Mouse (Mus musculus) neutrophil, adult 5-6 weeks (primary cell): ENCODE results near the gene Gm45713. TPM values are rescaled to one million over a fixed set of nuclear protein-coding genes. Genes with fewer than 3 reads are reported as not detected.
"Not testable (repeated sequence)": the region's sequence is repeated elsewhere in the genome, so short reads cannot be mapped to it uniquely, and the experiment has no call there.

Experiments used
- ATAC-seq: fragments of 151-379, 151-347 bp; 2 replicates; pipeline ENCODE4 v1.8.0; 2017; ENCODE audit warnings: mild to moderate bottlenecking, moderate TSS enrichment; ENCODE audit not compliant: insufficient number of reproducible peaks, poor library complexity, low FRiP score, severe bottlenecking; ENCODE audit errors: extremely low read depth
- total RNA-seq: library from RNA; stranded (forward); fragments of 200-1000 nt; gene quantifications from 2 replicates; pipeline ENCODE4 v1.2.3, GENCODE M21; 2017

Gm45713 gene
- total RNA-seq: 0.58 TPM in 1 of 2 replicates, not detected in the other

DNA sequence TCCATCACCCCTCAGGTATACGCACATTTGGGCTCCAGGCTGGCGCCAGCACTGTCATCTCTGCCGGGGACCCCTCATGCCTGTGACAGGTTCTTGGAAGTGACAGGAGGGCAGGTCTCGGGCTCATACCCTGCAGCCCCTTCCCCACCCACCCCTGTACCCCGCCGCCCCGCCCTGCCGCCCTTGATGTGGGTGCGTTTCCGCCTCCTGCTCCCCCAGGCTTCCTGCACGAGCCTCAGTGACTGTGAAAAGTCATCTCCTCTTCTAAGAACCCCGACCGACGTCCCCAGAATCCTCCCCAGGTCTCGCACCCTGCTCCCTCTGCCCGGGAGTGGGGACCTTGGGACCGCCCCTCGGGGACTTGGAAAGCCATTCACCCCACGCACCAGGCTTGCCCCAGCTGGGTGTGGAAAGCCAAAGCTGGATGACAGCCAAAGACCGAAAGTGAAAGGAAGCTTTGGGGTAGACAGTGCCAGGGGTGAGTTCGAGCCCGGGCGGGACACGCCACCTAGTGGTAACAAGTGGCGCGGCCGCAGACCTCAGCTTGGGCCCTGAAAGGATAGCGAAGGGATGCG lies at the start of gene Gm45713, which contains the start of gene Flt3l:
TSS of gene Gm45713 (minus strand) at position 239 of the 575 bp plus-strand sequence.
TSS of gene Flt3l (minus strand) at position 440 of the 575 bp plus-strand sequence.
- ATAC-seq: peak; percentile 90

GRCm38 (mm10) chr7:45183672-45184071 lies 47.6 kb upstream of the Gm45713 start:
- no peak for ATAC-seq

GRCm38 (mm10) chr7:45182606-45183005 lies 46.6 kb upstream of the Gm45713 start:
- no peak for ATAC-seq

GRCm38 (mm10) chr7:45182199-45182601 lies 46.2 kb upstream of the Gm45713 start:
- ATAC-seq: peak; percentile 83

- ATAC-seq: no peak
These were observed 45.5 kb upstream of the Gm45713 start for GRCm38 (mm10) chr7:45181540-45181939.

GRCm38 (mm10) chr7:45180896-45181477 lies 45.0 kb upstream of the Gm45713 start, which contains the start of gene Pth2:
TSS of gene Pth2 (plus strand) at chr7:45180995.
- no peak for ATAC-seq

- ATAC-seq: no peak
These were observed 43.4 kb upstream of the Gm45713 start, which contains the start of gene Gfy for GRCm38 (mm10) chr7:45179469-45179868. TSS of gene Gfy (minus strand) at chr7:45179569.

DNA sequence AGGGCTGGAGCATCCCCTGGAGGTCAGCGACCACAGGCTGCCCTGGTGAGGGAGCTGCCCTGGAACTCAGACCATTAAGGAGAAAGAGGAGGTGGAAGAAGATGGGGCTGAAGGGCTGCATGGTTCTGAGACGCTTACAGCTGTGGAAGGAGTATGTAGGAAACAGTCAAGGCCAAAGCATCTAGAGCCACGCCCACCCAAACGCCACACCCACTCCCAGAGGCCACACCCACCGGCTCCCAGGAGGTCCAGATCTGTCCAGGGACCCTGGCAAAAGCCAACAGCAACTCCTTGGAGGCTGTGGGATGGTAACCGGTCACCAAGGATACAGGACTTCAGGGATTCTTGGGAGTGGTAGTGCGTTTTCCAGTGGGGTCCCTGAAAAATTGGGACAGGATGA lies 42.5 kb upstream of the Gm45713 start:
- no peak for ATAC-seq

DNA sequence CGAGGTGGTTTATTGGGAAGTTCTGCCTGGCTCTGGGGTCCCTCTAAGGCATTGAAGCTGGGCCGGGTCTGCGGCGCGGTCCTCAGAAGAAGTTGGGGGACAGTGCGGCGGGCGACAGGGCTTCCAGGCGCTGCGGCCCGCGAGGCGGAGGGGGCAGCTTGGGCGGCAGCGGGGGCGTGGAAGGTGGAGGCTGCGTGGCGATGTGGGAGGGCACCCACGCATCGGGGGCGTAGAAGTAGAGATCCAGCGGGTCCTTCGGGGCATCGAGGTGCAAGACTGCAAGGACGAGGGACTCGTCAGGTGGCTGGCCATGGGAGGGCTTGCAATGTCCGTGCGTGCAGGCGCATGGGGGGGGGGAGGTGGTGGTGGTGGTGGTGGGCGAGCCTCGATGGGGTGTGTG lies 40.3 kb upstream of the Gm45713 start:
- ATAC-seq: no peak

DNA sequence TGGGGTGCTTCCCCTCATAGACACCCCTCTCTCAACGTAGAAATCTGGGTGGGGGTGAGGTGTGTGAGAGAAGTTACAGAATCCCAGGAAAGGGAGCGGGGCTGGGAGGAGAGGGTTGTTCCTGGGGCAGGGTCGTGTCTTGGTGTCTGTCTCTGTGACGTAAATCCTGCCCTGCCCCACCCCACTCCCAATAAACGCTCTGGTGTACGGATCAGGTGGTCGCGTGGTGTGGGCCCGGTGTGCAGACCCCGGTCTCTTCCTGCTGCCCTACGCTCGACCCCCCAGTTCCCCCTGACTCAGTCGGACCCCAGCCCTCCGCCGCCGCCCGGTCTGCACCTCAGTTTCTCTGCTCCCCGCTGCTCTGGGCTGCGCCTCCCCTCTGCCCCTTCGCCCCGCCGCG lies 39.9 kb upstream of the Gm45713 start:
- ATAC-seq: no peak

DNA sequence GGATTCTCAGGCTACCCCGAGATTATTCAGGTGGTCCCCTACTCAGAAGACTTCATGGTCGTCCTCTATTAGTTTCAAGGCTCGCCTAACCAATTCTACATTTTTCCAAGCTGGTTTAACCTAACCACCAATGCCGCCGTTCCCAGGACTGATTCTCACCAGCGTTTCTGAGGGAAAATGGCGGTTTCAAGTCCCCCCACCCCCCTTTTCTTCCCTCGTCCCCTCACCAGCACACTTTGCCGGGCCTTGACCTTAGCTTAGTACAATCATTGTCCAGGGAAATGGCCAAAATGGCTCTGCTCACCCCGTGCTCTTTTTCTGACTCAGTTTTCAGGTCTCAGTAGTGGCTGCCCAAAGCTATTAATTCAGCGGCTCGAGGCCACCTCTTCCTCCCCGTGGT lies 39.4 kb upstream of the Gm45713 start:
- no peak for ATAC-seq

GRCm38 (mm10) chr7:45174567-45175280 lies 38.7 kb upstream of the Gm45713 start:
- no peak for ATAC-seq

- not testable (repeated sequence) for ATAC-seq
These were observed 37.7 kb upstream of the Gm45713 start for GRCm38 (mm10) chr7:45173772-45174171.

DNA sequence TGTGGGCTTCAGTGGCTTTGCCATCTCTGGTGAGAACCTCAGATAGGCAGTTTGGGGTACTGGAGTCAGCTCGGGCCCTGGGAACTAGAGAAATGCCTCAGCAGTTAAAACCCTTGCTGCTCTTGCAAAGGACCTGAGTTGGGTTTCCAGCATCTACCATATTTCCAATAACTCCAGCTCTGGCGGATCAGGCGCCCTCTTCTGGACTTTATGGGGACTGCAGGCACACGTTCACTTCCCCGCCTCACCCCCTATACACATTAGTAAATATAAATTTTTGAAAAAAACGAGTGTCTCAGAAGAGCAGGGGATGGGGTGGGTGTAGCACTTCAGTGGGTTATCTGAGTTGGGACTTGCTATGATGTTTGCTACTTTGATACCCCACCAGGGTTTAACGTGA lies 36.9 kb upstream of the Gm45713 start:
- ATAC-seq: no peak

- no peak for ATAC-seq
These were observed 33.5 kb upstream of the Gm45713 start for GRCm38 (mm10) chr7:45169495-45169894.

- no peak for ATAC-seq
These were observed 32.6 kb upstream of the Gm45713 start for GRCm38 (mm10) chr7:45168656-45169055.

DNA sequence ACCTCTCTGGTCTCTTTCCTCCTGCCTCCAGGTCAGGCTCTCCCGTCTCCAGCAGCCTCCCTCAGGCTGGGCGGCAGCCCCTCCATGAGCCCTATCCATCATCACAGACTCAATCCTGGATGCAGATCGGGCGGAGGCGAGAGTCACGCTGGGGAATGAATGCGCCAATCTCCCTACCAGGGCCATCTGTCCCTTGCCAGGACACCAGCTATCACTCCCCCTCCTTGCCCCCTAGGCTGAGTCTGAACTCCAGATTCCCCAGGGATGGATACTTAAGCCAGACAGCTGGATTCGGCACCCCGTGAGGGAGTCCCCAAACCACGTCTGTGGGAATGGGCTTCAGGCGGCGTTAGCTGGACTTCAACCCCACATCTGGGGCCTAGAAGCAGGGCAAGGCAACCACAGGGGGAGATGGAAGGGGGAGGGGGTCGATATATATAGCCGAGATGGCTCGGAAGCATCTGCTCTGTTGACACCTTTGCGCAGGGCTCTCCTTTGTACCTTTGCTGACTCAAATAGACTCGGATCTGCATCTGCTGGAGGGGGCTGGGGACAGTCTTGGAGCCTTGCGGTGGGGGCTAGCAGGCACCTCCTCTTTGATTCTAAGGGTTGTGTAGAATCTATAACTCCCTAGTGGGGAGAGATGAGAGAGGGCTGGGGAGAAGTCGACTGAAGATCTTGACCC lies 31.9 kb upstream of the Gm45713 start:
- no peak for ATAC-seq

DNA sequence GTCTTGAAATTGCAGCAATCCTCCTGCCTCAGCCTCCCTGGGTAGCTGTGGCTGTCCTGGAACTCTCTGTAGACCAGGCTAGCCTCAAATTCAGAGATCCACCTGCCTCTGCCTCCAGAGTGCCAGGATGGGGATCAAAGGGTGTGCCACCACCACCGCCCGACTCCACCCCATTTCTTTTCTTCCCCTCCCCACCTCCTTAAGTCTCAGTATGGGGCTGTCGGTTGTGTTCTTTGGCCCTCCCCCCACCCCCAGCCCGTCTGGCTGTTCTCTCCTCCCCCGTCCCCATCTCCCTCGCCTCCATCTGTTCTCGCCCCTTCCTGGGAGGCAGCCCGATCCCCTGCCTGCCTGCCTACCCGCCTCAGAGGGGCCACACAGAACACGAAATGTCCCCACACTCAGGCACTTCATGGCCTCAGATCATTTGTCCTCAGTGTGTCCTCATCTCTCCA lies 30.9 kb upstream of the Gm45713 start:
- ATAC-seq: no peak

- ATAC-seq: no peak
These were observed 29.7 kb upstream of the Gm45713 start for GRCm38 (mm10) chr7:45165701-45166100.
